Mouse (Mus musculus) forebrain, embryonic 15.5 days (tissue): ENCODE results near the gene Tent4b. TPM values are rescaled to one million over a fixed set of nuclear protein-coding genes. Genes with fewer than 3 reads are reported as not detected.

Source experiments
- ATAC-seq: fragments of 200-750 bp; cut with Nextera tagmentation; replicated peaks from 2 replicates; pipeline ENCODE4 v1.8.0; 2017; ENCODE audit warnings: mild to moderate bottlenecking, moderate TSS enrichment, moderate library complexity
- H3K27ac ChIP-seq: fragments of 300-500 bp; sonication (generic); replicated peaks from 2 replicates; pipeline ENCODE4 v1.5.1; 2015; ENCODE audit warnings: mild to moderate bottlenecking, inconsistent platforms
- H3K27me3 ChIP-seq: fragments of 300-500 bp; sonication (generic); 2 replicates; pipeline ENCODE4 v1.6.1; 2015; ENCODE audit warnings: inconsistent platforms
- H3K36me3 ChIP-seq: fragments of 300-500 bp; sonication (generic); 2 replicates; pipeline ENCODE4 v1.6.1; 2015; ENCODE audit warnings: mild to moderate bottlenecking, inconsistent platforms
- H3K4me1 ChIP-seq: fragments of 300-500 bp; sonication (generic); 2 replicates; pipeline ENCODE4 v1.6.1; 2015; ENCODE audit warnings: inconsistent platforms
- H3K4me2 ChIP-seq: fragments of 300-500 bp; sonication (generic); replicated peaks from 2 replicates; pipeline ENCODE4 v1.6.1; 2015; ENCODE audit warnings: mild to moderate bottlenecking, inconsistent platforms
- H3K4me3 ChIP-seq: fragments of 300-500 bp; sonication (generic); 2 replicates; pipeline ENCODE4 v1.5.1; 2015; ENCODE audit warnings: mild to moderate bottlenecking, inconsistent platforms
- H3K9ac ChIP-seq: fragments of 300-500 bp; sonication (generic); replicated peaks from 2 replicates; pipeline ENCODE4 v1.6.1; 2015; ENCODE audit warnings: mild to moderate bottlenecking, inconsistent platforms
- H3K9me3 ChIP-seq: fragments of 300-500 bp; sonication (generic); 2 replicates; pipeline ENCODE4 v1.6.1; 2016; ENCODE audit warnings: inconsistent platforms
- WGBS: fragments of 180-500 bp; shearing (Covaris S2); methylation state at CpG from one replicate; pipeline ENCODE4 v1.1.7; 2015; ENCODE audit warnings: mixed read lengths; 5-methylcytosine and 5-hydroxymethylcytosine counted together
- polyA plus RNA-seq: library from polyadenylated mRNA; unstranded; fragments of >200 nt; fragmentation: Nextera tagmentation; extraction: Ambion mirVana; gene quantifications from 2 replicates; pipeline ENCODE4 v1.2.1, GENCODE M21; 2015

The Tent4b gene
- polyA plus RNA-seq, 1 experiment from 2014 or later, result 10.2 TPM

DNA sequence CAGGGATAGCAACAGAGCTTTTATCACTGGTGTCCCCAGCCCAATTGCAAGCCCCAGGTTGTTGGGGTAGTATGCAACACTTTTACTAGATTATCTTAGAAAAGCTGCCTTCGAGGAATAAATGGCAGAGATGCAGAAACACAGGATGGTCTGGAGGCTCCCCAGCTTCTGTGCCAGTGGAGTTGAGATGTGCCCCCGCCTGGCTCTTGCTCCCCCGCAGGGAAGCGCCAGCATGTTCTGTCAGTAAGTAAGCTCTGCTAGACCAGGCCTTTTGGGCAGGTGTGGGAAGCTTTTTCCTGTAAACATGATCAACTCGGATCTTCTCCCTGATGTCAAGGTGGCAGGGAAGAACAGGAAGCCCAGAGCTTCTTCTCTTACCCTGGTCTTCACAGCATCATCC lies 40.3 kb downstream of the Tent4b start:
- H3K4me1 ChIP-seq, result no peaks in the 10 kb centered on the region
- H3K27ac ChIP-seq, result no peak overlapping the region
- H3K4me2 ChIP-seq, result no peak overlapping the region
- H3K27me3 ChIP-seq, result no peaks in the 10 kb centered on the region
- 0 out of 2 replicates have a peak, but pooled peaks cover 1% of the 10 kb centered on the region for H3K36me3 ChIP-seq
- H3K9ac ChIP-seq, result no peak overlapping the region
- H3K4me3 ChIP-seq, result no peak overlapping the region
- ATAC-seq, result no peak
- H3K9me3 ChIP-seq, result no peaks in the 10 kb centered on the region
- WGBS, result 91% methylated on average over 5 of the region's 5 CpGs

DNA sequence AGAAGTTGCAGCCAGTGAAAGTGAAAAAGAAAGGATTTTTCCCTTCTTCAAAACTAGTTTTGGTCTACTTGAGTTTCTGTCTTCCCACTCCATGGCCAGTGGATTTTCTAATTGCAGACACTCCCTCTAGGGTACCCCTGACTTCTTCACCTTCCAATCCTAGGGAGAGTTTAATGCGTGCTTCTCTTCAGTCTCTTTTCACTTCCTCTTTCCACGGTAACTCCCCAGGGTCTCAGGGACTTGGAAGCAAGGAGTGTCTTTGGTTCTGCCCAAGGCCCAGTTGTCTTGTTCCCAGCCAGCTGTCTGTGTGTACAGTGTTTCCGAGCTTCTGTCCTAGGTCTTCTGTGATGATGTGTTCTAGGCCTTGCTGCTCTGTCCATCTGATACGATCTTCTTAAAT lies 42.9 kb downstream of the Tent4b start:
- Histone ChIP-seq H3K4me1 (no peaks in the 10 kb centered on the region), H3K4me2 (no peak overlapping the region), H3K27me3 (no peaks in the 10 kb centered on the region), H3K36me3 (0 out of 2 replicates have a peak, but pooled peaks cover 7% of the 10 kb centered on the region), H3K9me3 (no peaks in the 10 kb centered on the region), H3K9ac (no peak overlapping the region), H3K27ac (no peak overlapping the region), H3K4me3 (no peak overlapping the region)
- ATAC-seq, result no peak
- 89% methylated on average over 4 of the region's 4 CpGs for WGBS

DNA sequence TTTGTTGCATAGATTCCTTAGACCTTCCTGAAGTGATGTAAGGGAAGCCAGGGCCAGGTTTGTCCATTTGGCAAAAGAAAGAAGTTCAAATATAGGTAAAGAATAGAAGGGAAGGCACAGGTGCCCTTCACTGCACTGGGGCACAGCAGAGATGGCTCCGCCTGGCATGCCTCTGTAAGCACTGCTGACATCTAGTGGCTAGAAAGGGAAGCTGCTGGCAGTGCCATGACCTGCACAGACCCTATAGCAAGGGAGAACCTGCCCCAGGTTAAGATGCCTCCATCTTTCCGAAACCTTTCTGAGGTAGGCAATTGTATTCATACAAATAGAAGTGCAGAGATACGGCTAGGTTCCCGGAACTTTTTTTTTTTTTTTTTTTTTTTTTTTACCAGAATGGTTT lies 45.3 kb downstream of the Tent4b start:
- no peak overlapping the region for H3K4me3 ChIP-seq
- whole genome bisulfite sequencing, result 71% methylated on average over 4 of the region's 4 CpGs
- H3K9me3 ChIP-seq, result no peaks in the 10 kb centered on the region
- no peak overlapping the region for H3K4me2 ChIP-seq
- H3K27me3 ChIP-seq, result no peaks in the 10 kb centered on the region
- H3K4me1 ChIP-seq, result no peaks in the 10 kb centered on the region
- peaks cover 17% of the 10 kb centered on the region; the same call in 1 of the 2 replicates for H3K36me3 ChIP-seq
- ATAC-seq, result no peak; the same call in 1 of the 2 replicates
- H3K9ac ChIP-seq, result no peak overlapping the region
- no peak overlapping the region for H3K27ac ChIP-seq

DNA sequence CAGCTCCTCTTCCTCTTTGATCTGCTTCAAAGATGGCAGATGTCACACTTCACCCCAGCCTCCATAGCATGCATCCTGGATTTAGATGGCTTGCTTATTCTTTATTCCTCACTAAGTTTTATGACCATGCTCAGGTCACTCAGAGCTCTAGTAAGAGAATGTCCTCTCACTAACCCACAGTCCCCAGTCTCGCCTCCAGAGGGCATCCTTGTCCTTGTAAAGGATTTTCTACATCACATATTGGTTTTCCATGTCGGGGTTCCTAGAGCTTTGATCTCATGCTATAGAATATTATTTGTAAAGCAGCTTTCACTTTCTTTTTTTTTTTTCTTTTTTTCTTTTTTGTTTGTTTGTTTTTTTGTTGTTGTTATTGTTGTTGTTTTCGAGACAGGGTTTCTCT lies 53.8 kb downstream of the Tent4b start:
- 85% methylated on average over 3 of the region's 3 CpGs for WGBS
- ATAC-seq, result no peak
- peaks cover 34% of the 10 kb centered on the region for H3K36me3 ChIP-seq
- no peak overlapping the region for H3K9ac ChIP-seq
- no peak overlapping the region for H3K4me2 ChIP-seq
- no peaks in the 10 kb centered on the region for H3K27me3 ChIP-seq
- H3K4me3 ChIP-seq, result no peak overlapping the region
- H3K27ac ChIP-seq, result no peak overlapping the region
- no peaks in the 10 kb centered on the region for H3K9me3 ChIP-seq
- no peaks in the 10 kb centered on the region for H3K4me1 ChIP-seq

DNA sequence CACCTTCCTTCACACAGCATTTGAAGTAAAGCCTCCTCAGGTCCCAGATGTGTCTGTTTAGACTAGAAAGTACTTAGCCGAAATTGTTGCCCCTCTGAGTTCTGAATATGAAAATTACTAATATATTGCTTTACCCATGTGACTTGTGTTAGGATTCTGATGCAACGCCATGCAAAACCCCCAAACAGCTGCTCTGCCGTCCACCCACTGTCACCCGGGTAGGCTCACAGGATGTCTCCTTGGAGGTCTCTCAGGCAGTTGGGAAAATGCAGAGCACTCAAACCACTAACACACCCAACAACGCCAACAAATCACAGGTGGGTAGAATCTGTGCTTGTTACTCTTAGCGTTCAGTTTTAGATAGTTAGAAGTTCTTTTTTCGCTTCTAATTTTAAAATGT lies 55.9 kb downstream of the Tent4b start:
- H3K4me1 ChIP-seq, result no peaks in the 10 kb centered on the region
- no peak overlapping the region for H3K4me3 ChIP-seq
- ATAC-seq, result no peak
- no peaks in the 10 kb centered on the region for H3K9me3 ChIP-seq
- peaks cover 30% of the 10 kb centered on the region for H3K36me3 ChIP-seq
- no peak overlapping the region for H3K27ac ChIP-seq
- WGBS, result 91% methylated on average over 7 of the region's 7 CpGs
- no peak overlapping the region for H3K9ac ChIP-seq
- no peak overlapping the region for H3K4me2 ChIP-seq
- H3K27me3 ChIP-seq, result no peaks in the 10 kb centered on the region

DNA sequence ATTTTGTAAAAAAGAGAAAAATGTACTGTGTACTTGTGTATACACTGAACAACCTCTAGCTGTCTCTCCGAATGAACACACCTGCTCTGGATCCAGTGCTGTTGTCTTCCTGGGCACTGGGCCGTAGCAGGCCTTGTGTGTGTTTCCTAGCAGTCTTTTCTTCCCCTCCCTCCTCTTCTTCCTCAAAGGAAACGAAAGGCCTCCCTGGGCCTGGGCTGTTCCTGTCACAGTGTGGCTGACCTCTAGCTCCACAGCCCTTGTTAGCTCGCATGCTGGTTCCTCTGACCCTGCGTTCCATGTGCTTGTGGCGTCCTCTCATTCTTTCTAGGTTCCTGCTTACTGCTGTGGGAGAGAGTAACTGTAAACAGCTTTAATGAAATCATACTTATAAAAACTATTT lies 59.0 kb downstream of the Tent4b start:
- no peaks in the 10 kb centered on the region for H3K9me3 ChIP-seq
- ATAC-seq, result no peak

DNA sequence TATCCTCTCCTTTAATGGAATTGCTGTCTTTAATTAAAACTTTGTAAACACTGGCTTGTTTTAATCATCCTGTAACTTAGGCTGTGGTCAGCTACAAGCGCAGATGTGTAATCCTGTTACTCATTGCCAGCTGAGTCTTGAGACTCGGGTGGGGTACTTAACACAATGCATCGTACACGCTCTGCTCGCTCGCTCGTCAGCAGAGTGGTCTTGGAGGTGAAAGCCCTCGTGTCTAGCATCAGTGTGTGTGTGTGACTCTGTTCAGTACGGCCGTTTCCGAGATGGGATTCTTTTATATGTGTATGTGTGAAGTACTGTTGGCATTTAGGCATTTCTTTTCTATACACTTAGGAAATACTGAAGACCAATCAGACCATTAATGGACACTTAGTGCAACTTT lies 59.5 kb downstream of the Tent4b start:
- no peaks in the 10 kb centered on the region for H3K27me3 ChIP-seq
- H3K4me1 ChIP-seq, result no peaks in the 10 kb centered on the region
- 67% methylated on average over 11 of the region's 11 CpGs for WGBS
- no peak overlapping the region for H3K4me2 ChIP-seq
- H3K4me3 ChIP-seq, result no peak overlapping the region
- no peak overlapping the region for H3K27ac ChIP-seq
- H3K9ac ChIP-seq, result no peak overlapping the region
- ATAC-seq, result no peak
- peaks cover 10% of the 10 kb centered on the region for H3K36me3 ChIP-seq
- H3K9me3 ChIP-seq, result no peaks in the 10 kb centered on the region

More for the DNA sequence above, 59.0 kb downstream of the Tent4b start:
- no peaks in the 10 kb centered on the region for H3K27me3 ChIP-seq
- H3K9ac ChIP-seq, result no peak overlapping the region
- H3K27ac ChIP-seq, result no peak overlapping the region
- H3K36me3 ChIP-seq, result peaks cover 10% of the 10 kb centered on the region
- no peak overlapping the region for H3K4me2 ChIP-seq
- WGBS, result 58% methylated on average over 6 of the region's 6 CpGs
- H3K4me1 ChIP-seq, result no peaks in the 10 kb centered on the region
- no peak overlapping the region for H3K4me3 ChIP-seq

DNA sequence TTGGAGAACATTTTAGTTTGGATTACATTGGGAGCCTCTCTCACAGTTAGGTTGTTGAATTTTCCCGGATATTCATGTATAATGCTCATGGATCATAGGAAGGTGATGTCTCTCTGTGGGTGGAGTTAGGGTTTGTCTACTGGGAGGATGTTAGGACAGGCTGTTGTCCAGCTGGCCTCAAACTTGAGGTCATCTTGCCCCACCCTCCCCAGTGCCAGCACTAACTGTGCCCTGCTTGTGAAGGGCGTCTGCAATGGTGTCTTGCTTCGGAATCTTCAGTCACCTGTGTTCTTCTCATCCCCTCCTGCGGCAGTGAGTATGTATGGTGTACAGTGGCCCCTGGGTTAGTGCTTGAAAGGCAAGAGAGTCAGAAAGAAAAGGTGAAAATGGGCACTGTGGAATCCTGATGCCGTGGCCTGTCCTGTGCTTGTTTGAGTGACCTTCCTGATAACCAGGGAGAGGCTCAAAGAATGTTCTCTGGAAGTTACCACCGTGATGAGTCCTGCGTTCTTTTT lies 61.5 kb downstream of the Tent4b start:
- peaks cover 4% of the 10 kb centered on the region; the same call in 1 of the 2 replicates for H3K36me3 ChIP-seq
- no peak overlapping the region for H3K4me2 ChIP-seq
- 91% methylated on average over 7 of the region's 7 CpGs for WGBS
- no peak overlapping the region for H3K4me3 ChIP-seq
- H3K9ac ChIP-seq, result no peak overlapping the region
- no peaks in the 10 kb centered on the region for H3K4me1 ChIP-seq
- ATAC-seq, result no peak
- H3K27ac ChIP-seq, result no peak overlapping the region
- H3K27me3 ChIP-seq, result no peaks in the 10 kb centered on the region
- H3K9me3 ChIP-seq, result no peaks in the 10 kb centered on the region

DNA sequence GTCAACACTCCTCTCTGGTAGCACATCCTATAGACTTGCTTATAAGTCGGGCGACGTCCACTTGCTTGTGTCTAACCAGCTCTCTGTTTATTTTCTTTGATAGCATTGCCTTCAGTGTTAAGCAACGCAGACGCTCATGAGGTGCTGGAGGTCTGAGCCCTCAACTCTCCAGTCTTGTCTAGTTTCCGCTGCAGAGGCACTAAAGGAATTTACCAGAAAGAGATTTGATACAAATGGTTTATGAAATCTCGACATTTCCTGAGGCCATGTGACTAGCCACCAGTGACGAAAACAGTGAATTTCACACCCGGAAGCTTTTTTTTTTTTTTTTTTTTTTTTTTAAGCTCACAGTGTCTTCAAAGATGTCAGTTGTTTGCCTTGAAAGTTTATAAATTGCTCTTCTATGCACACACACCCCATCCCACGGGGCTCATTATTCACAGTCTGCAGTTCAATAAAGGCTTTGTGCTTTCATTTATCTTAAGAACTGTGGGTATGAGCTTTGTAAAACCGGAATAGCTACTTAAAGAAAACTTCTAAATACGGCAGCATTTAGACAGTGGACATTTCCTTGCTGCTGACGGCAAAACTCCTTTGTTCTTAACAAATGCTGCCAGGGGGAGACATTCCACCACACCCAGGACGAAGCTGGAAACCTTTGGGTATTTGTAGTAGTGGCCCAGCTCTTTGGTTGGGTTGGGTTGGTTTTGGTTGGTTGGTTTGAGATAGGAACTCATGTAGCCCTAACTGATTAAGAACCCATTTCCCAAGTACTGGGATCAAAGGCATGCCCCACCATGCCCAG lies 64.0 kb downstream of the Tent4b start:
- no peak for ATAC-seq
- Histone ChIP-seq H3K36me3 (no peaks in the 10 kb centered on the region), H3K9me3 (no peaks in the 10 kb centered on the region), H3K4me1 (no peaks in the 10 kb centered on the region), H3K4me2 (no peak overlapping the region), H3K27me3 (0 out of 2 replicates have a peak, but pooled peaks cover 2% of the 10 kb centered on the region), H3K4me3 (no peak overlapping the region), H3K27ac (no peak overlapping the region), H3K9ac (no peak overlapping the region)
- 46% methylated on average over 14 of the region's 14 CpGs for WGBS

DNA sequence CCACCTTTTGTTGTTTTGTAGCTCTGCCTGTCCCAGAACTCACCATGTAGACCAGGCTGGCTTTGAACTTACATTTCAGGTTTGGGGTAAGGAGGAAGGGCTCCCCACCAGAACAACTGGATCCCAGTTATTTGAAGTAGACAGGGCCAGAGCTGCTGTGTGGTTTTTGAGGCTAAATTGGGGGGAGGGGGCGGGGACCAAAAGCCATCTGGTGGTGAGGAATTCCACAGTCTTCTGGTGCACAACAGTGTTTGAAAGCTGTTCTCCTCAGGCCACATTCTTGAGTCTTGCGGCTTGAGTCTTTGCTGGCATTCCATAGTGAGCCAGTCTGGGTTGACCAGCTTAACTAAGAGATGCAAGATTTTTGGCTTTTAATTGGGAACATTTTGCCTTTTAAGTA lies 66.5 kb downstream of the Tent4b start:
- no peaks in the 10 kb centered on the region for H3K36me3 ChIP-seq

DNA sequence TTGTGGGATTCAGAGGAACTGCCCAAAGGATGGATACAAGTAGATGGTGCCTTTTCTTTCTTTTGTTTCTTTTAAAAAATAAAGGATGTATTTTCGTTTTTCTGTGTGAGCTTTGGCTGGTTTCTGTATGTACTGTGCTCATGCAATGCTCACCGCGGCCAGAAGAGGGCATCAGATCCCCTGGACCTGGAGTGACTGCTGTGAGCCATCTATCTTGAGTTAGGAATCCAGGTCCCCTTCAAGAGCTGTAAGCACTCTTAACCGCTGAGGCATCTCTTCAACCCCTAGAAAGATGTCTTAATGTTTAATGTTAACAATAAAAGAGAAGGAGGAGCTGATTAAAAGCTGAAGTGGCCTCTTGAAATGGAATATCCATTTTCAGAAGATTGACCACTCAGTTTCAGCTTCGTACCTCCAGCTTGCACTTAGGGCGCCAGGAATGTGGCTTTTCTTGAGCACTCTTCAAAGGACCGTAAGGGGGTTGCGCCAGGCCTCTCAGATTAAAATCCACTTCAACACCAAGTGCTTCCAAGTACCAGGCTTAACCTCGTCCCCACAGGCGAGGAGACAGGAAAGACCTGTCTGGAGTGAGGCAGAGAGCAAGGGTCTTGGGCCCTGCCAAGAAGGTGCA lies 67.3 kb downstream of the Tent4b start:
- no peaks in the 10 kb centered on the region for H3K4me1 ChIP-seq
- no peak overlapping the region for H3K27ac ChIP-seq
- H3K9me3 ChIP-seq, result no peaks in the 10 kb centered on the region
- no peaks in the 10 kb centered on the region for H3K36me3 ChIP-seq
- no peak overlapping the region for H3K4me3 ChIP-seq
- WGBS, result 42% methylated on average over 10 of the region's 10 CpGs
- no peak overlapping the region for H3K9ac ChIP-seq
- ATAC-seq, result no peak
- no peak overlapping the region for H3K4me2 ChIP-seq
- H3K27me3 ChIP-seq, result 0 out of 2 replicates have a peak, but pooled peaks cover 4% of the 10 kb centered on the region

More for the DNA sequence above, 66.5 kb downstream of the Tent4b start:
- H3K4me2 ChIP-seq, result no peak overlapping the region
- 7% methylated on average over 2 of the region's 2 CpGs for WGBS
- ATAC-seq, result no peak
- H3K9ac ChIP-seq, result no peak overlapping the region
- 0 out of 2 replicates have a peak, but pooled peaks cover 4% of the 10 kb centered on the region for H3K27me3 ChIP-seq
- H3K4me3 ChIP-seq, result no peak overlapping the region
- H3K9me3 ChIP-seq, result no peaks in the 10 kb centered on the region
- no peak overlapping the region for H3K27ac ChIP-seq
- no peaks in the 10 kb centered on the region for H3K4me1 ChIP-seq

DNA sequence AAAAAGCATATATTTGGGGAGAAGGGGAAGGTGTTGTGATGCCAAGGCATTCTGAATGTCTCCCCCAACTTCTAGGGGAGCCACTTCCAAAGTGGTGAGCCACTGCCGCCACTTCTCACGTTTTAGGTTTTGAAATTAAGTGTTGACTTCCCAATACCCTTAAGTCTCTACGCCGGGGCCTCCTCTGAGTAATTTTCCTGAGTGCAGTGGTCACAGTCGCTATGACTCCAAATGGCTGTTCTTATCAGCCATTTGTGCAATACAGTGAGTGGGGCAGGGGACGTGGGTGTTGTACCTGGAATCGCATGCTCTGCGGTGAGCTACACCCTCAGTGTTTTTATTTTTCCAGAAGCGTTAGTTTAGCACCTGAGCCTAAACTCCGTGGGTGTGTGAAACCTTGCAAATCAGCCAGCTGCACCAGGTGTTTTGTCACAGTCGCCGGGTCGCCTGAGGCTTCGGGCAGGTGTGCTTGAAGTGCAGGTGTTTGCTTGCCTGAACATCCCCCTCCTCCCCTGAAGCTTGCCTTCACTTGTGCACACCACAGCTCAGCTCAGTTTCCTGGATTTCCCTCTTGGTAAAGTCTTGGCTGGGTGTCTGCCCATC lies 67.9 kb downstream of the Tent4b start:
- H3K27me3 ChIP-seq, result 0 out of 2 replicates have a peak, but pooled peaks cover 4% of the 10 kb centered on the region
- WGBS, result 94% methylated on average over 14 of the region's 14 CpGs
- no peaks in the 10 kb centered on the region for H3K4me1 ChIP-seq
- H3K9me3 ChIP-seq, result no peaks in the 10 kb centered on the region
- no peak overlapping the region for H3K4me3 ChIP-seq
- ATAC-seq, result no peak
- no peak overlapping the region for H3K9ac ChIP-seq
- H3K27ac ChIP-seq, result no peak overlapping the region
- H3K36me3 ChIP-seq, result no peaks in the 10 kb centered on the region
- H3K4me2 ChIP-seq, result no peak overlapping the region
